19 mouse cellular contexts compared by ENCODE assay signal in the genomic region with DNA sequence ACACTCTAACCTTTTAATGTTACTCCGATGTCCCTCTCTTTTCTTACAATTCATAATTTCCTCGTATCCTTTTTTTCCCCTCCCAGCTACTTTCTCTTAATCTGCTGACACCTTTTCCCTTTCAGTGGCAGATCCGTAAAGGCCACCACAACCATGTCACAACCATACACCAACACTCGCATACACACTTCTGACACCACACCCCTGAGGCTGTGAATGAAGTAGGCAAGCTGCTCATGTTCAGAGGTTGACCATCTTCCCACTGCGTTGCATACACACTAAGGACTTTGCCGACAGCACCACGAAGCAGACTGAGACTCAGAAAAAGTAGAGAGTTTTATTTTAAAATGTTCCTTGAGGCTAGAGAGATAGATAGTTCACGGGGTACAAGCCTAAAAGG.
DNase-seq lines count a peak whose midpoint lies in the region; ATAC-seq lines count a peak whose summit lies in the region.
"Had no signal": no experiment of that assay in that cellular context is flagged by ENCODE, and none has a peak within 500 bp of the region (broad histone marks: within the 10 kb centered on the region; RNA-seq: fewer than 3 reads in every experiment).

No protein-coding gene starts in this region.

- H3K9ac ChIP-seq in heart, embryonic 13.5 days: no peak overlapping the region
- H3K9ac ChIP-seq in lung, embryonic 15.5 days: no peak overlapping the region
- H3K9ac ChIP-seq: forebrain, embryonic 13.5 days; forebrain, postnatal 0 days; hindbrain, embryonic 12.5 days had no signal

- H3K4me2 ChIP-seq in heart, embryonic 13.5 days: no peak overlapping the region; the same call in 1 of the 2 replicates
- H3K4me2 ChIP-seq in lung, embryonic 15.5 days: no peak overlapping the region
- H3K4me2 ChIP-seq: forebrain, embryonic 13.5 days; hindbrain, embryonic 12.5 days had no signal

- H3K9me3 ChIP-seq in heart, embryonic 13.5 days: no peaks in the 10 kb centered on the region
- H3K9me3 ChIP-seq in lung, embryonic 15.5 days: no peaks in the 10 kb centered on the region
- H3K9me3 ChIP-seq: embryonic facial prominence, embryonic 10.5 days; forebrain, embryonic 13.5 days; hindbrain, embryonic 12.5 days had no signal

- ATAC-seq in heart, embryonic 13.5 days (ENCODE audit: extremely low read depth, insufficient number of reproducible peaks, low FRiP score, low TSS enrichment): no peak
- peak; percentile 70; the same call in 1 of the 2 replicates for ATAC-seq in lung, embryonic 15.5 days (ENCODE audit: borderline replicate concordance, extremely low read depth, low FRiP score, low TSS enrichment)
- ATAC-seq in monocyte, adult 5-6 weeks (replicated peaks; ENCODE audit: insufficient number of reproducible peaks, low FRiP score, low TSS enrichment, poor library complexity, severe bottlenecking): no peak
- ATAC-seq: forebrain, embryonic 13.5 days; forebrain, postnatal 0 days; hindbrain, embryonic 16.5 days; inflammation-experienced regulatory T-cells, adult 6 months had no signal

- 78% methylated on average over 8 of the region's 8 CpGs for WGBS in heart, embryonic 13.5 days
- WGBS in lung, embryonic 15.5 days: 59% methylated on average over 8 of the region's 8 CpGs

- no peak overlapping the region for H3K4me3 ChIP-seq in heart, embryonic 13.5 days
- no peak overlapping the region for H3K4me3 ChIP-seq in lung, embryonic 15.5 days
- H3K4me3 ChIP-seq: embryonic facial prominence, embryonic 10.5 days; forebrain, embryonic 13.5 days; hindbrain, embryonic 12.5 days had no signal

- H3K27me3 ChIP-seq in heart, embryonic 13.5 days (replicated peaks): no peaks in the 10 kb centered on the region
- H3K27me3 ChIP-seq in lung, embryonic 15.5 days: no peaks in the 10 kb centered on the region
- H3K27me3 ChIP-seq: forebrain, embryonic 13.5 days; hindbrain, embryonic 12.5 days had no signal

- H3K36me3 ChIP-seq in heart, embryonic 13.5 days: no peaks in the 10 kb centered on the region
- H3K36me3 ChIP-seq in lung, embryonic 15.5 days: no peaks in the 10 kb centered on the region
- H3K36me3 ChIP-seq: hindbrain, embryonic 12.5 days had no signal

- H3K27ac ChIP-seq in heart, embryonic 13.5 days (replicated peaks): peak overlapping the region; percentile 65
- H3K27ac ChIP-seq in lung, embryonic 15.5 days: no peak overlapping the region
- H3K27ac ChIP-seq: embryonic facial prominence, embryonic 10.5 days; forebrain, embryonic 13.5 days; hindbrain, embryonic 12.5 days had no signal

- no peak for DNase-seq in heart, adult 18-20 months
- no peak for DNase-seq in lung, postnatal 25 days (ENCODE audit: low spot score)
- peak; percentile 22 for DNase-seq in lung, postnatal 14 days
- DNase-seq in adrenal gland, adult 8-10 months: no peak
- DNase-seq: adrenal gland, adult 2 months; adrenal gland, postnatal 36 days; cerebellum, adult 2 months; cerebellum, postnatal 10 days; forebrain, postnatal 0 days; gastrocnemius, postnatal 14 days; heart, postnatal 4 days had no signal

- H3K4me1 ChIP-seq in heart, embryonic 13.5 days: peaks cover 22% of the 10 kb centered on the region
- no peaks in the 10 kb centered on the region for H3K4me1 ChIP-seq in lung, embryonic 15.5 days
- H3K4me1 ChIP-seq: embryonic facial prominence, embryonic 10.5 days; forebrain, embryonic 13.5 days; hindbrain, embryonic 12.5 days had no signal
